Mouse (Mus musculus) spleen, adult 10 weeks (tissue): ENCODE data around the gene Gm10306. TPM values are rescaled to one million over a fixed set of nuclear protein-coding genes. Genes with fewer than 3 reads are reported as not detected.

Experiments used
- polyA plus RNA-seq: library from polyadenylated mRNA; stranded (reverse); fragments of 350-450 nt; fragmentation: Illumina TruSeq; extraction: RNeasy Lipid Tissue Mini Kit (QIAGEN cat#74804); gene quantifications from one replicate; pipeline ENCODE4 v1.2.3, GENCODE M21; 2015; ENCODE audit warnings: low replicate concordance; ENCODE audit not compliant: insufficient read depth

Gm10306 gene
- not detected for polyA plus RNA-seq

GRCm38 (mm10) chr4:94556265-94557054 is at the start of gene Gm10306, which contains the start of gene Caap1:
Gm10306 (plus strand) TSS chr4:94556546.
Caap1 (minus strand) TSS chr4:94556796.

DNA sequence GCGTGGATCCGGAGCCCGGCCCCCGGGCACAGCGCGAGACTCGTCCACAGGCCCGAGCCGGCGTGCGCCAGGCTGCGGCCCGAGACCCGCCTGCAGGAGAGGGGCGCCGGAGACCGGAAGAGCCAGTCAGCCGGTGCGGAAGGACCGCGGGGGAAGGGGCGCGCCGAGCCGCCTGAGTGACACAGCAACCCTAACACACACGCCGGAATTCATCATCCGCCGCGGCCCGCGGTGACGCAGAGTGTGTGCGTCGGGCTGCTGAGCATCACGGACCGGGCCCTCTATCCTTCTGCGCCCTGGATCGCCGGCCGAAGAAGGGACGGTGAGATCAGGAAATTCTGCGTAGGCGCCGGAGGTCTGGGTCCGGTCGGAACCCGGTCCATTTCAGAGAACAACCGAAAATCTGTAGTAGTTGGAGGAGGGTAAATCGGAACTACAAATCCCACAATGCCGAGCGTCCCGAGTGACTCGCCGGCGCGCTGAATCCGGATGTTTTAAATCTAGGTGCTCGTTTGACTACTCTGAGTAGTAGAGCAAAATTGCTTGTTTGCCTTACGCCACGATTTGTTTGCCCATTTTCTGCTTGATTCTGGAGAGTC is 46.8 kb downstream of the Gm10306 start, which contains the start of gene Plaa:
TSS of gene Plaa (minus strand) at position 214 of the 599 bp plus-strand sequence.

Other genes starting within 250 kb of the Gm10306 start
- gene Caap1, start 250 bp downstream of the Gm10306 start, polyA plus RNA-seq = 14.0 TPM
- gene Plaa, start 46.7 kb downstream of the Gm10306 start, polyA plus RNA-seq = 78.2 TPM
- 7.7 TPM for gene Ift74, start 57.9 kb downstream of the Gm10306 start, polyA plus RNA-seq
- gene Lrrc19, start 93.6 kb downstream of the Gm10306 start, polyA plus RNA-seq = not detected
- gene Tek, start 182.7 kb downstream of the Gm10306 start, polyA plus RNA-seq = 10.4 TPM